Mouse (Mus musculus): ENCODE measurements around the gene Prss57.

DNA sequence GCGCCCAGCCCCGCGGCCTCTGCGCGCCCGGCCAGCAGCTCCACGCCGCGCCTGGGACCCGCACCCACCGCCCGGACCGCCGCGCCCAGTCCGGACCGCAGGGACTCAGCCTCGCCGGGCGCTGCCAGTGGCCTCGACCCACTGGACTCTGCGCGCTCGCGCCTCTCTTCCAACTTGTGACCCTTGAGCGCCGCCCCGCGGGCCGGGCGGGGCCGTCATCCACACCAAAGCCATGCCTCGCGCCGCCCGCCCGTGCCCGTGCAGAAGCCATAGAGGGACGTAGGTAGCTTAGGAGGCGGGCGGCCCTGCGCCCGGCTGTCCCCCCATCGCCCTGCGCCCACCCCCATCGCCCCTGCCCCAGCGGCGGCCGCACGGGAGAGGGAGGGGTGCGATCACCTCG lies 55.4 kb downstream of the Prss57 start:
- TF ChIP-seq GATA1 (IDR thresholded peaks at IDR 0.05; ENCODE audit: low read length) (no peak), TAL1 (IDR thresholded peaks at IDR 0.05; ENCODE audit: low read length) (no peak)
